Mouse (Mus musculus): ENCODE results near the gene Kif3c. TPM values are rescaled to one million over a fixed set of nuclear protein-coding genes. Genes with fewer than 3 reads are reported as not detected.
"Not testable (repeated sequence)": the region's sequence is repeated elsewhere in the genome, so short reads cannot be mapped to it uniquely, and the experiment has no call there.

The Kif3c gene
- total RNA-seq, 1 experiment from 2014 or later = 6.4 TPM

DNA sequence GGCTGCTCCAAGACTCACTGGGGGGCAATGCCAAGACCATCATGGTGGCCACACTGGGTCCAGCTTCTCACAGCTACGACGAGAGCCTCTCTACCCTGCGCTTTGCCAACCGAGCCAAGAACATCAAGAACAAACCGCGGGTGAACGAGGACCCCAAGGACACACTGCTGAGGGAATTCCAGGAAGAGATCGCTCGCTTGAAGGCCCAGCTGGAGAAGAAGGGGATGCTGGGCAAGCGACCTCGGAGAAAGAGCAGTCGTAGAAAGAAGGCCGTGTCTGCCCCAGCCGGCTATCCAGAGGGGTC lies 2.0 kb downstream of the Kif3c start:
- no peak for ATAC-seq (replicated peaks; ENCODE audit: low read depth, poor library complexity, severe bottlenecking)

DNA sequence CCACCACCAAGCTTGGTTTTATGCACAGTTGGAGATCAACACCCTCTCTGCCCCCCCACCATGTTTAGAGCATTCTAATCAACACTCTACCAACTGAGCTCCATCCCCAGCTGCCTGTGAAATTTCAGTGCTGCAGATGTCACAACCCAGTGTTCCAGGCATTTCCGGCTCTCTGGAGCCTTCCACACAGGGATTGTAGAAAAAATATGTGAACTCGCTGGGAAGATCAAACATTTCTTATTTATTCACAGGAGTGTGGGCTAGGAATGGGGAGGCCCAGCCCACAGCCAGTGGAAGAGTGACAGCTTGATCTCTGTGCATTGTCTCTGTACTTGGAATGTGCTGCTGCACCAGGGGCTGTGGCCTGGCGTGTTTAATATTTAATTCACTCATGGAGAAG lies 3.8 kb downstream of the Kif3c start:
- no peak for ATAC-seq (replicated peaks; ENCODE audit: low read depth, poor library complexity, severe bottlenecking)

DNA sequence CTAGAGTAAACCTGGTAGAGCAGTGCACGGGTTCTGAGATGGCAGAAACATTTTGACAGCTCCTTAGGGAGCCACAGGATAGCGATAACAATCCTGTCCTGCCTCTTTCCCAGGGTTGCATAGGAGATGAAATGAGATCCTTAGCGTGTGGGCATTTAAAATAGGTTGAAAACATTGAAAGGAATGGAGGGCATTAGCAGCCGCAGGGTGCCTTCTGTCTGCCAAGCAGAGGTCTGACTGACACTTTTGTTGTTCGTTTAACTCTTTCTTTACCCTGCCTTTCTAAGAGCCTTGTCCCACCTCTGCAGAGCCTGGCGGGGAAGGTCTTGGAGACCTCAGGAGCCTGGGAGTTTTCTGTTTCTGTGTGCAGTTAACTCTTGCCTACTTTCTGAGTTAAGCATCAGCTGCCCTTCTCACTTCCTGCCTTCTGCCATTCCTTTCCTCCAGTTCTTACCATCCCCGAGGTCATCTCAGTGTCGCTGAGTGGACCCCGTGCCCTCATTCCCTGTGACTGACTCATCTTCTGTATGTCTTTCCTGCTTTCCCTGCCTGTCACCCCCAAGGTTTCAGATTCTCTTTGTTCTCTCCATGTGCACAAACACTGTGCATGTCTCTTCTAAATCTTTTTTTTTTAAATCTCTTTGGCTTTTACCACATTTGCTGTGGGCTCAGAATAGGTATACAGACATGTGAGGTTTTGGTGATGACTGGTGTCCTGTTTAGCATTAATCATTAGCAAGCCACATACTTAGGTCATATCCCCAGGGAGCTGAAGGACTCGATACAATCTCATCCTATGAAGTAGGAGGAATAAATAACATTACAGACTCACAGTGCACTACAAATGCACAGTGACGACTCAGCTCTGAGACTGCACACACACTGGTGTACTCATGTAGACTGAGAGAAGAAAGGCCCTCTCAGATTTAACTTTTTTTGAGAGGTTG lies 6.3 kb downstream of the Kif3c start:
- no peak for ATAC-seq (replicated peaks; ENCODE audit: low read depth, poor library complexity, severe bottlenecking)

DNA sequence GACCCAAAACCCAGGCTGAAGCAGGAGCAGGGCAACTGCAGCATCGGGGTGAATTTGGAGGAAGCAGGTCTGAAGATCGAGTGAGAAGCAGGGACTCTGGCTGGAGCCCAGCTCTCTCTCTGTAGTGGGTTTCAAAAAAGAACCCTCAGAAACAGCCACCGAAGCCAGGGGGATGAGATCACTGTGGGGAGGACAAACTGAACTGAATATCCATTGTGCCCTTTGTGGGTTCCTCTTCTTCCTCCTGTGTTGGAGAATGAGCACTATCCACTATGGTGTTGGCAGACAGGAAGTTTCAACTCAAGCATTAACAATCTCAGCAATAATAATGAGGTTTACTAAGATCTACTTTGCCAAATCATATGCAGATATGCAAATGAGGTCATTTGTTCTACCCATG lies 7.1 kb downstream of the Kif3c start:
- 0 out of 2 replicates have a peak, but pooled peaks have one; percentile 22 for ATAC-seq (replicated peaks; ENCODE audit: low read depth, poor library complexity, severe bottlenecking)

DNA sequence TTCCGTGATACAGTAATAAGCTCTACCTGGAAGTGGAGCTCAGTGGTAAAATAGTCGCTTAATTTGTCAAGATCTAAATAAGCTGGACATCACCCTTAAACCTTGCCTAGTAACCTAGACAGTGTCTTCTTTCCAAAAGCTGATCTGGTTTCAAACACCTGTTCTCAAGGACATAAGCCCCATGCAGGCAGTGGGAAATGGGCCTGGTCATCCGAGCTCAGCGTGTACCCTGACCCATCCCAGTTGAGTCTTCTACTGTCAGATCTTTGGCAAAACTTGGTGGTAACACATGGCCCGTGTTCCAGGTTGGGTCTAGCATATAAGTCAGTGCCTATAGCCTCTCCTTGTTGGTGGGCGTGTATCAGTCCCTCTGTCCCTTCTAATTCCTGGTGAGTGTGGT lies 8.6 kb downstream of the Kif3c start:
- ATAC-seq (replicated peaks; ENCODE audit: low read depth, poor library complexity, severe bottlenecking) = no peak

DNA sequence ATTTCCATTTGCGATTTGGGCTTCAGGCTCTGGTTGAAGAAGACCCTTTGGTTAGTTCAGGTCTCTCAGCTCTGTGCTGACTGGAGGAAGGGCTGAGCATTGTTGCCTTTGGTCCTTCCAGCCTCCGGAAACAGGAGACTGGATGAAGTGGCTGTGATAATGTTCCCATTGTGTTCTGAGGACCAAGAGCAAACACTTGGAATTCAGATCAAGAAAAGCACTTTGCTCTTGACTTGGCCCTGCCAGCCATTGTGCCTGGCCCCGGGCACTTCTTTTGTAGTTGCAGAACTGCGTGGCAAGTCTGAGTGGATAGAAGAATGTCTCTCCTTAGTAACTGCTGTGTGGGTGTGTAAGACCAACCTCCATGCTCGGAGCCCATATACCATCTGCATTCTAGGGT lies 9.6 kb downstream of the Kif3c start:
- ATAC-seq (replicated peaks; ENCODE audit: low read depth, poor library complexity, severe bottlenecking) = no peak

DNA sequence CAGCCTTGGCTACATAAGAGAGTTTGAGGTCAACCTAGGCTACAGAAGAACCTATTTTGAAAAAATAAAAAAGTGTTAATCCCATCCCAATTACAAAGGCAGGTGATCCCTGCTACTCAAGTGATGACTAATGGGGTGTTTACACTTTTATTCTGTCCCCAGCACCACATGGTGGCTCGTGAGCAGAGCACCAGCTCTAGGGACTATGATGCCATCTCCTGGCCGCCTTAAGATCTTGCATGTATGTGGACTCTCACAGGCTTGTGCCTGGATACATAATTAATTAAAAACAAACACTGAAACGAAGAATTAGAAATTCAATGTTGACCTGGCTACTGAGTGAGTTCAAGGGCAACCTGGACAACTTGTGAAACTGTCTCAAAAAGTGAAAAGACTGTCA lies 12.3 kb downstream of the Kif3c start:
- ATAC-seq (replicated peaks; ENCODE audit: low read depth, poor library complexity, severe bottlenecking) = peak; percentile 95

DNA sequence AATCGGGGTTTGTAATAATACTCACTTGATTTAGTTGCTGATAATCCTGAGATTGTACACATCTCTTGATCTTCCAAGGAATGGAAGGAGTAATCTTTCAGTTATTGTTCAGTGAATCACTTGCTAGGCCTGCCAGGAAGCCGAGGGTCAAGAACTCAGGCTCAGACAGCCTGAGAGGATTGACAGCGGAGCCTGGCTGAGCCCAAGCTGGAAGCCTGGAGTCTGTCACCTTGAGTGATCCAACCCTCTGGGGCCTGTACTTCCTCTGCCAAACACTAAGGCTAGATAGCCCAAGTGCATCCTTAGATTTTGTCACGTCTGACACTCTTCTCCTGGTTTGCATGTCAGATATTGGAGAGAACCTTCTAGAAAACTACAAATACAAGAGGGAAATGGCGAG lies 12.8 kb downstream of the Kif3c start:
- ATAC-seq (replicated peaks; ENCODE audit: low read depth, poor library complexity, severe bottlenecking) = no peak

DNA sequence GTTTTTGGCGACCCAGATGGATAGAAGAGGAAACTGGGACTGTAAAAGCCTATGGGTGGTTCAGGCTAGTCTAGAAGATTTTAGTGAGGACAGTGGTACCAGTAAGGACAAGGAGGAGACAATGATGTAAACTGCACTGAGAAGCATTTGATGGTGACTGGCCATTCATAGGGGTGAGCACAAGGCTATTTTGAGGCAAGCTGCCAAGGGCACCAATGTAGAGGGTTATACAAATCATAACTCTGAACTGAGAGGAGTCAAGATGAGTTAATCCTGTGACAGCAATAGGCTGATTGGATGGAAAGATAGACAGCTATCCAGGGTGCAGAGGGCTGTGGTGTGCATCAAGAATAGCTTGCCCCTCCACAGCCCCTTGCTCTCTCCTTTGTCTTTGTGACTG lies 19.9 kb downstream of the Kif3c start:
- no peak for ATAC-seq (replicated peaks; ENCODE audit: low read depth, poor library complexity, severe bottlenecking)

DNA sequence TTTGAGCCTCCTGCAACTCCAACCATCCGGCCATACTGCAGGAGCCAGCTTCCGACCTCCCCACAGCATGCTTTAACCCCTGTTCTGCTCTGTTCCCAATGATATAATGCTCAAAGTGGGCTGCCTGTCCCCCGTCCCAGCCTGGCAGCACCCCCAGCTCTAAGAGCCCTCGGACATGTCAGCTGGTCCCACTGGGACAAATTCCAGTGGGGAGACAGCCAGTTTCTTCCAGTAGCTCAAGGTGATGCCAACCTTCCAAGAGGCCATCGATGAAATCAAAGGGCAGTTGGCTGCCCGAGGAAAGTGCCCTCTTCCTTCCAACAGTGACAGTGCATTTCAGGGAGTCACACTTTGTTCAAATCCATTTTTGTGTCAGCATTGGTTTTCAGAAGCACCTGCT lies 20.3 kb downstream of the Kif3c start:
- peak; percentile 16 for ATAC-seq (replicated peaks; ENCODE audit: low read depth, poor library complexity, severe bottlenecking)

DNA sequence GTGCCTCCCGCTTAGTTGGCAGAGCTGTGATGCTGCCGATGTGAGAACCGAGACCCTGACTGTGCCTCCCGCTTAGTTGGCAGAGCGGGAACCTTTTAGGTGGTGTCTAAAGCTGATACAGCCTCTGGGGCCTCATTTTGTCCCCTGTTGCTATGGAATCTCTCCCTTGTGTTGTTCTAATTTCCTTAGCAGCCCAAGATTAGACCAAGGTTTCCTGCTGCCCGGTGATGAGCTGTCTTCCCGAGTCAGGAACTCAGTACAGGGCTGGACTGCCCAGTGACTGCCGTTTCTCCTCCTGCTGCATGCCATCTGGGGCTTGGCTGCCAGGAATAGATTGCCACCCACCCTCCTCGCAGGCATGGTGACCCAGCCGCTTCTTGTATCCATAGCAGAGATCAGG lies 21.0 kb downstream of the Kif3c start:
- ATAC-seq (replicated peaks; ENCODE audit: low read depth, poor library complexity, severe bottlenecking) = peak; percentile 69

DNA sequence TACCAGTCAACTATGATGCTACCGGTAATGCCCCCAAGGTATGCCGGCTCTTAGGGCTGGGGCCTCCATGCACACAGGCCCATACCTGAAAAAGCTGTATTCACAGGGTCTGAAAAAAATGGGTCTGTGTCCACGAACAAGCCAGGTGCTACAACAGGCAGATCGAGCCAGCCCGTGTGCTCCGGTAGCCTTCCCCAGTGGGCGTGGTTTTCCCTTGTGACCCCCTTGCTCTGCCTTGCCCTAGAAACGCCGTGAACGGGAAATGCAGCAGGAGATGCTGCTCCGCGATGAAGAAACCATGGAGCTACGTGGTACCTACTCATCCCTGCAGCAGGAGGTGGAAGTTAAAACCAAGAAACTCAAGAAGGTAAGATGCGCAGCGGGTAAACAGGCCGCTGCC lies 23.0 kb downstream of the Kif3c start:
- no peak for ATAC-seq (replicated peaks; ENCODE audit: low read depth, poor library complexity, severe bottlenecking)

DNA sequence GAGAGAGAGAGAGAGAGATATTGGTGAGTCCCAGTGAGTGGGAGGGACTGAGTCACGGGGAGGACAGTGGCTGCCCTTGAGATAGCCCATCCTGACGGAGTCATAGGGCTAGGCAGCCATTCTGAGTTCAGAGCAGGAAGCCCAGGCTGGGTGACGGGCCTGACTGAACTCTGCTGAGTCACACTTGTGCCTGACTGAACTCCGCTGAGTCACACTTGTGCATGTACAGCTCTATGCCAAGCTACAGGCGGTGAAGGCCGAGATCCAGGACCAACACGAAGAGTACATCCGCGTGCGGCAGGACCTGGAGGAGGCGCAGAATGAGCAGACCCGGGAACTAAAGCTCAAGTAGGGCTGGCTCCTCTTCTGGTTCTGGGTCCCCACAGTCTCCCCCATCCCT lies 24.5 kb downstream of the Kif3c start:
- ATAC-seq (replicated peaks; ENCODE audit: low read depth, poor library complexity, severe bottlenecking) = no peak

DNA sequence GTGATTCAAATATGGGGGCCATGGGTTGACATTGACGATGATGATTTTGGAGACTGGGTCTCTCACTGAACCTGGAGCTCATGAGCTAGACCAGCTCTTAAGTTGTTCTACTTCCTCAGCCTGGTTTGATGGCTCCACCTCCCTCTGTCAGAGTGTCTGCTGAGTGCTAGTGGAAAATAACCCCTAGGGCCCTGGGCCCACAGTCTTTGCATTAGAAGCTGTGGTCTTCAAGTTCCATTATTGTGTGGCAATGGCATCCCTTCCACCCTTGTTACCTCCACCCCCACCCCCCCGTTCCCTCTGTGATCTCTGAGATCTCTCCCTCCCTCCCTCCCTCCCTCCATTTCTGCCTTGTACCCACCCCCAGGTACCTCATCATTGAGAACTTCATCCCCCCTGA lies 25.1 kb downstream of the Kif3c start:
- ATAC-seq (replicated peaks; ENCODE audit: low read depth, poor library complexity, severe bottlenecking) = no peak

DNA sequence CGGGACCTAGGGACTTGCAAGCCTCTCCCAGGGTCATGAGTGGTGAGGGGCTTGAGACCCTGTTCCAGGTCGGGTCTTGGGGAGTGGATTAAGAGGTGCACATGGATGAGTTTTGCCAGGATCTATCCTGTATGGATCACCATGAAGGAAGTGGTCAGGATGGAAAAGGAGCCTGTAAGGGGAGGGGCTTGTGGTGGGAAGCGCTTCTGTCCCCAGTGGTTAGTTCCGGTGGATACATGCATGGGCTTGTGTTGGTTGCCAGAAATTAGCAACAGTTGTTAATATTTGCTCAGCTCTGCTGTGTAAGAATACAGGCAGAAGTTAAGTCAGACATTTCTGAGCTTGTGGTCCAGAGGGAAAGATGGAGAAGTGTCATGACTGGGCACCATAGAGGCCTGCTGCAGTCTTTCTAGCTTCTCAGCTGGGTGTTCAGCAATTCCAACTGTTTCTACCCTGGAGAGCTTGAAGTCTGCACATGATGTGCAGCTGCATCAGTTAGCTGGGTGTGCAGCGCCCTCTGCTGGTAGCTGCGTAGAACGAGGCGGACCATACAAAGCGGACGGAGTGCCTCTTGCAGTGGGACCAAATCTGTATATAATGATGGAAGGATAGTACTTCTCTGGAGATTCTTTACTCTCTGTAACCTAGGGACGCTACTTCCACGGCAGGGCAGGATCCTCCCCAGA lies 25.8 kb downstream of the Kif3c start:
- ATAC-seq (replicated peaks; ENCODE audit: low read depth, poor library complexity, severe bottlenecking) = peak; percentile 86

DNA sequence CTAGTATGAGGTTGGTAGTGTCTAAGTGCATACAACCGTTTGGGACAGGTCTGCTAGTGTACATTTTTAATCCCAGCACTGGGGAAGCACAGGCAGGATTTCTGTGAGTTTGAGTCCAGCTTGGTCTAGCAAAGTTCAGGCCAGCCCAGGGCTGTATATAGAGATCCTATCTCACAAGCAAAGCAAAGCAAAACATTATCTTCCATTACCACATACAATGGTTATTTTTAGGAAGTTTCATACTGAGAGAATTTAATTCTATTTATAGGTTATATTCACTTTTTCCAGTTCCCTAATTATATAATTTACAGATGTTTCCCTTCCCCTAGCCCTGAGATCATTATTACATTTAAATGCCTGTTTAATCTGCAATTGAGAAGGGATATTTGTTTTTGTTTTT lies 26.3 kb downstream of the Kif3c start:
- ATAC-seq (replicated peaks; ENCODE audit: low read depth, poor library complexity, severe bottlenecking) = peak; percentile 60

DNA sequence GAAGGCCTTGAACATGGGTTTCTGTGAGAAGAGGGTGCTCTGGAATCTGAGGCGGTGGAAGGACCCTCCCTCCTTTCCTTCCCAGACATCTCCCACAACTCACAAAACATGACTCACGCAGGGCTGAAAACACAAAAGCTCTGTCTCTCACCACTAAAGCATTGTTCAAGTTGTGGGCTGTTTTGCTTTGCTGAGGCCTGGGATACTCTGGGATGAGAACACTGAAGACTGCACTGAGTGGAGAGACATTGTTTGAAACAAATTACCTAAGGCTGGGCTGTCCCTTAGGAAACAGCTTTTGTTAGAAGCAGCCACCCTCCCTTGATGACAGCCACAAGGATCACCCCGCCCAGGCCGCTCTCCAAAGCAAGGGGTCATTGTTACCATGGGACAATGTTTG lies 28.2 kb downstream of the Kif3c start:
- ATAC-seq (replicated peaks; ENCODE audit: low read depth, poor library complexity, severe bottlenecking) = no peak

DNA sequence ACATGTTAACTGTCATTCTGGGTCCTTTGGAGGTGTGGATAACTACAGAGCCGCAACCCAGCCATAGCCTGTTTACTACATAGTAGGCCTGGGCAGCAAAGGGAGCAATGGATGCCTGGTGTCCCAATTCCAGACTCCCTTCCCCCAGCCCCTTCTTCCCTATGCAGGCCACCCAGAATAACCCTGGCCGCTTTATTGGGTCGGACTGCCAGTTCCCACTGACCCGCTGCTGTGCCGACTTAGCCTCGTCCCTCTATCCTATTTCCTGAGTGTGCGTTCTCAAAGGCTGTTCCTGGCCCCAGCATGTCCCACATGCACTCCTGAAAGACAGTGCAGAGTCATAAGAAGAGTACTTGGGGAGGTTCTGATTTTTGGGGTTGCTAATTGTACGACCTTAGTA lies 32.0 kb downstream of the Kif3c start:
- ATAC-seq (replicated peaks; ENCODE audit: low read depth, poor library complexity, severe bottlenecking) = no peak

DNA sequence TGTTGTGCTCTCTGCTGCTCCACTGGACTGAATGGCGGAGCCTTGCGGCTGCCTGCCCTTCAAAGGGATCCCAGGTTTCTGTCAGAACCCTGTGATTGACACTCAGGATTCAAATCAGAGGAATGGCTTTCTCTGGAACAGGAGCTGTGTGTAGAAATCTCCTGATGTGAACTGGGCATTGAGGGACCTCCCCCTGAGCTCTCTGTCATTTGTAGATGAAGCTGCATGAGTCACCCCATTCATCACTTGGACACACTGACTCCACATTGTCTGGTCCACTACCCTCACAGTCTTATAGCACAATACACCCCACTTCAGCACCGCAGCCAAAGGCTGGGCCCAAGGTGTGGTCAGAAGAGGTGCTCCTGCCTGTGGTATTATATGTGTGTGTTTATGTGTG lies 40.7 kb downstream of the Kif3c start:
- ATAC-seq (replicated peaks; ENCODE audit: low read depth, poor library complexity, severe bottlenecking) = not testable (repeated sequence)

DNA sequence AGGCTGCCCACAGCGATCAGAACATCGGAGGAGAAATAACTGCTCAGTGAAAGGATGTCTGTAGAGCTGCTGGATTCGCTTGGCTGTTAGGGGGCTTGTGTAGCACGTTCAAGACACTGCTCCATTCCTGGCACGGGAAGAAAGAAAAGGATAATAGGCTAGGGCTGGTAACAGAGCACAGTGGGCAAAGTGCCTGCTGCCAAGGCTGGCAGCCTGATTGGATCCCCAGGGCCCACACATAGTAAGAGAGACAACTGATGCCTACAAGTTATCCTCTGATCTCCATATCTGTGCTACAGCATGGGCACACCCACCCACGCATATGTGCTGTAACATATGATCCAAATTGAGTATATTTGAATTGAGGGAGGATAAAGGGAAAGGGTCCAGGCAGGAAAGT lies 41.7 kb downstream of the Kif3c start:
- ATAC-seq (replicated peaks; ENCODE audit: low read depth, poor library complexity, severe bottlenecking) = no peak

DNA sequence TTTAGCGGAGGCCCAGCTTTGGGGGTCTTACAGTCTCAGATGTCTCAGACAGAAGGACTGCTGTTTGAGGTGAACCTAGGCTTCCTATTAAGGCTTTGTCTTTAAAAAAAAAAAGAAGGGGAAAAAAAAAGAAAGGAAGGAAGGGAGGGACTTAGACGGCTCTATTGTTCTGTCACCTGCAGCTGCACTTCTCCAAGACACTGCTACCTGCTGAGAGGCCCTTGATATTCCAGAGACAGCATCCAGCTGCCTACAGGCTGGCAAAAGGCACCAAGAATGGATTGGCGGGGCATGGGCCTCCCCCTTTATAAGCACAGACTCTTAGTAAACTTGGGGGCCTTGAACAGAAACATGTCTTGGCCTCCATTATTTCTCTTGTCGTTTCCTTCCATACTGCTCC lies 50.0 kb downstream of the Kif3c start:
- ATAC-seq (replicated peaks; ENCODE audit: low read depth, poor library complexity, severe bottlenecking) = no peak

DNA sequence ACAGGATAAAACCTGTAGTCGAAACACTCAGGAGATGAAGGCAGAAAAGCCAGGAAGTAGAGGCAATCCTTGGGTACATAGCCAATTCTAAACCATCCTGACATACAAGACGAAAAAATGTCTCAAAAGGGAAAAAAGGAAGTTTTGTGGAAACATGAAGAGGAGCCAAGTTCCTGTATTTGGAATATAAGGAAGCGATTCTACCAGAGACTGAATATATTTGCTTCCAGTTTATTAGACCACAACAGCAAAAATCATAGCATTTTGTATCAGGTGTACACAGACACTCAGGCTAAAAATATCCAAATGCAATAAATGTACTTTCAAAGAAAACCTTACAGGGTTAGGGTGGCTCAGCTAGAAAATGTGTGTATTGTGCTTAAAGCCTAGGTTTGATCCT lies 53.8 kb downstream of the Kif3c start:
- ATAC-seq (replicated peaks; ENCODE audit: low read depth, poor library complexity, severe bottlenecking) = no peak
